Mouse (Mus musculus) liver, embryonic 16.5 days (tissue): ENCODE measurements around the gene Dhdh. TPM values are rescaled to one million over a fixed set of nuclear protein-coding genes. Genes with fewer than 3 reads are reported as not detected.

Experiments used
- ATAC-seq: fragments of 200-750 bp; cut with Nextera tagmentation; 2 replicates; pipeline ENCODE4 v1.8.0; 2017; ENCODE audit warnings: low read depth, mild to moderate bottlenecking, moderate number of reproducible peaks, moderate library complexity
- H3K27ac ChIP-seq: fragments of 300-500 bp; sonication (generic); 2 replicates; pipeline ENCODE4 v1.5.1; 2014; ENCODE audit warnings: mild to moderate bottlenecking, low read length
- H3K27me3 ChIP-seq: fragments of 300-500 bp; sonication (generic); 2 replicates; pipeline ENCODE4 v1.6.1; 2014; ENCODE audit warnings: low read depth, low read length, mixed read lengths; ENCODE audit not compliant: control insufficient read depth, insufficient read depth
- H3K36me3 ChIP-seq: fragments of 300-500 bp; sonication (generic); 2 replicates; pipeline ENCODE4 v1.6.1; 2014; ENCODE audit warnings: mild to moderate bottlenecking; ENCODE audit not compliant: control insufficient read depth, insufficient read depth
- H3K4me1 ChIP-seq: fragments of 300-500 bp; sonication (generic); 2 replicates; pipeline ENCODE4 v1.6.1; 2014; ENCODE audit warnings: low read depth, low read length, mixed read lengths; ENCODE audit not compliant: control insufficient read depth
- H3K4me2 ChIP-seq: fragments of 300-500 bp; sonication (generic); 2 replicates; pipeline ENCODE4 v1.6.1; 2014; ENCODE audit warnings: low read depth, low read length, mixed read lengths
- H3K4me3 ChIP-seq: fragments of 300-500 bp; sonication (generic); 2 replicates; pipeline ENCODE4 v1.5.1; 2014; ENCODE audit warnings: low read depth, mild to moderate bottlenecking, low read length
- H3K9ac ChIP-seq: fragments of 300-500 bp; sonication (generic); 2 replicates; pipeline ENCODE4 v1.6.1; 2014; ENCODE audit warnings: low read depth, low read length
- H3K9me3 ChIP-seq: fragments of 300-500 bp; sonication (generic); replicated peaks from 2 replicates; pipeline ENCODE4 v1.6.1; 2016; ENCODE audit warnings: low read length; ENCODE audit not compliant: control insufficient read depth
- WGBS: fragments of 180-500 bp; shearing (Covaris S2); extraction: QIAGEN DNeasy Blood & Tissue Kit; methylation state at CpG from one replicate; pipeline ENCODE4 v1.1.7; 2014; ENCODE audit not compliant: insufficient replicate concordance; 5-methylcytosine and 5-hydroxymethylcytosine counted together
- polyA plus RNA-seq: library from polyadenylated mRNA; unstranded; fragments of >200 nt; fragmentation: Nextera tagmentation; extraction: Ambion mirVana; gene quantifications from 2 replicates; pipeline ENCODE4 v1.2.1, GENCODE M21; 2015

Dhdh gene
- polyA plus RNA-seq, 1 experiment from 2014 or later = 3.3 TPM

- no peaks in the 10 kb centered on the region for H3K27me3 ChIP-seq
- no peaks in the 10 kb centered on the region for H3K9me3 ChIP-seq
- H3K27ac ChIP-seq = peak overlapping the region; percentile 100
- H3K9ac ChIP-seq = peak overlapping the region; percentile 96
- peaks cover 20% of the 10 kb centered on the region for H3K4me1 ChIP-seq
- peak overlapping the region; percentile 86 for H3K4me3 ChIP-seq
- 6% methylated on average over 12 of the region's 12 CpGs for WGBS
- H3K4me2 ChIP-seq = peak overlapping the region; percentile 75
- ATAC-seq = peak; percentile 87
- H3K36me3 ChIP-seq = peaks cover 28% of the 10 kb centered on the region
Measured at GRCm38 (mm10) chr7:45524841-45525621, 36.4 kb upstream of the Dhdh start.

DNA sequence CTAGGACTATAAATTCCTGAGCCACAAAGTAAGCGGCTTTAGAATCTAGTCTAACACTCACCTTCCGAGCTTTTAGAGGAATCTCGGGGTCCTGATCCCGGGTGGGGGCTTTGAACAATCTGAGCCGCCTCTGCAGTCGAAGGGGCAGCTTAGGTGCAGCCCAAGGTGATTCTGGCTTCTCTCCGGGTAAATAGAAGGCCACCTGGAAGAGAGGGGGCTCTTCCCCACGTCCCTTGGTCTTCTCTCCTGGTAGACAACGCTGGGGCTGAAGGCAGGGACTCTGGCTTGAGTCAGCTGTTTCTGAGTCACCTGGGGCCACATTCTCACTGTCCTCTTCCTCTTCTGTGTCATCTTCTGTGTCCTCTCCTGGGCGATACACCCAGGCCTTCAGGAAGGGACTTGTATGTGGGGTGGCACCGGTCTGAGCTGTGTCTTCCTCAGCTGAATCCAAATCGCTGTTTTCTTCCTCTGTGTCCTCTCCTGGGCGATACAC, 35.1 kb upstream of the Dhdh start:
- peak overlapping the region; percentile 86 for H3K4me3 ChIP-seq
- no peaks in the 10 kb centered on the region for H3K27me3 ChIP-seq
- WGBS = 46% methylated on average over 12 of the region's 13 CpGs
- no peak for ATAC-seq
- H3K4me2 ChIP-seq = peak overlapping the region; percentile 68
- H3K36me3 ChIP-seq = peaks cover 28% of the 10 kb centered on the region
- peak overlapping the region; percentile 90 for H3K27ac ChIP-seq
- peak overlapping the region; percentile 96 for H3K9ac ChIP-seq
- H3K4me1 ChIP-seq = peaks cover 29% of the 10 kb centered on the region
- H3K9me3 ChIP-seq = no peaks in the 10 kb centered on the region

DNA sequence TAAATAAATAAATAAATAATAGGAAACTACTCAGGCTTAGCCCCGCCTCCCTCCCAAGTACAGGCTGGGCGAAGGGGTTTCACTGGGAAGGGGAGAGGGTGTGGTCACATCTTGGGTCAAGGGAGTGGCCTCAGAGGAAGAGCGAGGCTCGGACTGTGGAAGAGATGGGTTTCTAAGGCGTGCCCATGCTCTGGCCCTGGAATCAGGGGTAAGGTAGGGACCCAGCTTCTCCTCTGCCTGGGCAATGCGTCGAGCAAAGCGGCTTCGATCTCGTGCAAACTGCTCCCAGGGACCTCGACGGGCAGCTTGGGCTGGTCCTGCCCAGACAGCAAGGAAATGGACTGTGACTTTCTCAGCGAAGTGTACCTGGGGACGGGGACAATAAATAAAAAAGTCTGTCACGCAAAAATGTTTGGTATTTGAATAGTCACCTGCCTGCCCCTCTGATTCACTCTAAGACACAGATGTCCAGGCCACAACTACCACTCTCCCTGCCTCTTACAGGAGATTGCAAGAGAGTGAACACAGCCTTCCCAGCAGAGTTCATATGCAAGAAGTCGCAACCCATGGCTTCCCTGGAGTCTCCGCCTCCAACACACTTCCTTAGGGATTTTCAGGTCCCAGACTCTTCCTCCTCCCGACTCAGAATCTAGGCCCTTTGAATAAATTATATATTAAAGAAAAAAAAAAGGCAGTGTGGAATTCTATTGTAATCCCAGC, 34.5 kb upstream of the Dhdh start:
- ATAC-seq = no peak
- peak overlapping the region; percentile 96 for H3K9ac ChIP-seq
- no peaks in the 10 kb centered on the region for H3K27me3 ChIP-seq
- WGBS = 56% methylated on average over 18 of the region's 18 CpGs
- peaks cover 28% of the 10 kb centered on the region for H3K36me3 ChIP-seq
- peak overlapping the region; percentile 86 for H3K4me3 ChIP-seq
- H3K4me2 ChIP-seq = peak overlapping the region; percentile 68
- H3K9me3 ChIP-seq = no peaks in the 10 kb centered on the region
- peak overlapping the region; percentile 90 for H3K27ac ChIP-seq
- H3K4me1 ChIP-seq = peaks cover 29% of the 10 kb centered on the region

DNA sequence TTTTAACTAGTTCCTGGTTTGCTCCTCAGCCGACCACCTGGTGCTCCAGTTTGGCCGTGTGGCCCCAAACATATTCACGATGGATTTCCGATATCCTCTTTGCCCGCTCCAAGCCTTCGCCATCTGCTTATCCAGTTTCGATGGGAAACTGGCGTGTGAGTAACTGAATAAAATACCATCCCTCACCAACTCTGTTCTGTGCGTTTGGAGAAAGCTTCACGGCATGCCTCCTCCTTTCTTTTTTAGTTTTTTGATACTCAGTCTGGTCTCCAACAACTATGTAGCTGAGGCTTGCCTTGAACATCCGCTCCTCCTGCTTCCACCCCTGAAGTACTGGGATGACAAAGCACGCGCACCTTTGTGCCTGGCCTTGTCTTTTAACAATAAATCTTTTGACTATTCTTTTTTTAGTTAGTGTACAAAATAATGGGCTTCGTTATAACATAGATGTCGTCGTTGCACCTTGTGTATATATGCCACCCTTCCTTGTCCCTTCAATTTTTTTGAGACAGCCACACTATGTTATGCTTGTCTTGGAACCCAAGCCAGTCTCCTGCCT, 33.7 kb upstream of the Dhdh start:
- H3K27ac ChIP-seq = peak overlapping the region; percentile 90
- H3K4me1 ChIP-seq = peaks cover 25% of the 10 kb centered on the region
- 47% methylated on average over 16 of the region's 16 CpGs for WGBS
- H3K9ac ChIP-seq = peak overlapping the region; percentile 96
- peak overlapping the region; percentile 86 for H3K4me3 ChIP-seq
- peak overlapping the region; percentile 68 for H3K4me2 ChIP-seq
- peaks cover 28% of the 10 kb centered on the region for H3K36me3 ChIP-seq
- no peaks in the 10 kb centered on the region for H3K9me3 ChIP-seq
- H3K27me3 ChIP-seq = no peaks in the 10 kb centered on the region
- ATAC-seq = no peak

- Histone ChIP-seq H3K4me2 (peak overlapping the region; percentile 68), H3K27me3 (no peaks in the 10 kb centered on the region), H3K27ac (peak overlapping the region; percentile 90), H3K4me3 (peak overlapping the region; percentile 86), H3K9ac (peak overlapping the region; percentile 96), H3K9me3 (no peaks in the 10 kb centered on the region), H3K4me1 (peaks cover 21% of the 10 kb centered on the region), H3K36me3 (peaks cover 28% of the 10 kb centered on the region)
- 0% methylated on average over 28 of the region's 28 CpGs for WGBS
- no peak for ATAC-seq
Measured at GRCm38 (mm10) chr7:45521728-45522184, 33.2 kb upstream of the Dhdh start.

GRCm38 (mm10) chr7:45520605-45521004, 32.0 kb upstream of the Dhdh start:
- ATAC-seq = no peak
- H3K36me3 ChIP-seq = peaks cover 28% of the 10 kb centered on the region
- H3K4me1 ChIP-seq = peaks cover 31% of the 10 kb centered on the region
- H3K9ac ChIP-seq = no peak overlapping the region
- no peaks in the 10 kb centered on the region for H3K9me3 ChIP-seq
- H3K27me3 ChIP-seq = no peaks in the 10 kb centered on the region
- H3K4me2 ChIP-seq = peak overlapping the region; percentile 68; the same call in 1 of the 2 replicates
- 86% methylated on average over 7 of the region's 7 CpGs for WGBS
- peak overlapping the region; percentile 86; the same call in 1 of the 2 replicates for H3K4me3 ChIP-seq
- H3K27ac ChIP-seq = no peak overlapping the region

DNA sequence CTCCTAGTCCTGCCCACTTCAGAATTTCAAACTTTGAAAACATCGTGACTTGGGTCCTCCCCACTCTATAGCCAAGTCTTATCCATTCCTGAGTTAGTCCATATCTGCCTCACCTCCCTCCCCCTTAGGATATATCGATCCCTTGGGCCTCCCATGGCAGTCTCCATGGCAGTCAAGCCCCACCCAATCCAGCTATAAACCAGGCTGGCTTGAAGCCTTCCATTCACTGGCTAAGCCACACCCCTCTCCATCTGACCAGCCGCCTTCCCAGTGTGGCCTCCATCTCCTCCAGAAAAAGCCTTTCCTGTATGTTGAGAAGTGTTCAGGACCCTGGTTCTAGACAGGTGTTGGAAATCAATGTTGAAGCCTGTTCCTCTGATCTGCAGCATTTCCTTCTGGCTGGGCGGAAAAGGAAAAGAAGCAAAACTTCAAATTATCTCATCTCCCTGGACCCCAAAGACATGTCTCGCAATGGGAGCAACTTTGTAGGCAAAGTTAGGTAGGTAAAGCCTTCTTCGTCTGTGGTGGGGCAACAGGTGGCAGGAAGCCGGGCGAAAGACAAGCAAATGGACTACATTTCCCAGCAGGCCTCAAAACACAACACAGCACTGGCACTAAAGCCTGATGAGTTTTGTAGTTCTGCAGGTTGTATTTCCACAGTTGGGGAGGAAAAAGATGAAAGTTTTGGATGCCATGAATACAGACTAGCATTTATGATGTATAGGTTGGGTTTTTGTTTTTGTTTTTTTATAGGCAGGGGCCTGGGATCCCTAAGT, 30.9 kb upstream of the Dhdh start:
- Histone ChIP-seq H3K9ac (no peak overlapping the region), H3K9me3 (no peaks in the 10 kb centered on the region), H3K4me2 (peak overlapping the region; percentile 4; the same call in 1 of the 2 replicates), H3K4me1 (peaks cover 39% of the 10 kb centered on the region), H3K27ac (peak overlapping the region; percentile 20; the same call in 1 of the 2 replicates), H3K36me3 (peaks cover 27% of the 10 kb centered on the region), H3K4me3 (no peak overlapping the region), H3K27me3 (no peaks in the 10 kb centered on the region)
- WGBS = 61% methylated on average over 8 of the region's 8 CpGs
- 0 out of 2 replicates have a peak, but pooled peaks have one; percentile 12 for ATAC-seq

DNA sequence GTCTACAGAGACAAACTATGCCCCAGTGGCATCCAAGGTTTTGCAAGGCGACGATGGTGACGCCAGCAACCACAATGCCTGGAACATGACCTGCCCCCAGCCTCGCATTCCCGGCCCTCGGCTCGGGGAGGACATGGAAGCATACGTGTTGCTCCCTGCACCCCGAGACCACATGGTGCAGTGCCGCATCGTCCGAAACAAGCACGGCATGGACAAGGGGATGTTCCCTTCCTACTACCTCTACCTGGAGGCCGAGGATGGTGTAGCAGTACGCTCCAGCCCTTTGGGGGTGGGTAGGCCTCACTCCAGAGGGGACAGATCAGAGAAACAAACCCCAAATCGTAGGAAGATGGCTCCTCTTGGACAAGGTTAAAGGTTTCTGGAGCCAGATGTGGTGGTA, 30.0 kb upstream of the Dhdh start:
- H3K4me1 ChIP-seq = peaks cover 39% of the 10 kb centered on the region
- H3K36me3 ChIP-seq = peaks cover 22% of the 10 kb centered on the region
- H3K4me2 ChIP-seq = no peak overlapping the region
- no peaks in the 10 kb centered on the region for H3K27me3 ChIP-seq
- ATAC-seq = no peak
- 80% methylated on average over 16 of the region's 16 CpGs for WGBS
- H3K4me3 ChIP-seq = no peak overlapping the region
- H3K27ac ChIP-seq = no peak overlapping the region
- H3K9ac ChIP-seq = no peak overlapping the region
- no peaks in the 10 kb centered on the region for H3K9me3 ChIP-seq
